Mouse (Mus musculus): ENCODE data around the gene Wrnip1. TPM values are rescaled to one million over a fixed set of nuclear protein-coding genes. Genes with fewer than 3 reads are reported as not detected.
"Not testable (repeated sequence)": the region's sequence is repeated elsewhere in the genome, so short reads cannot be mapped to it uniquely, and the experiment has no call there.

The Wrnip1 gene
- total and polyA plus RNA-seq, 2 experiments from 2014 or later = 11.2 to 33.1 TPM

DNA sequence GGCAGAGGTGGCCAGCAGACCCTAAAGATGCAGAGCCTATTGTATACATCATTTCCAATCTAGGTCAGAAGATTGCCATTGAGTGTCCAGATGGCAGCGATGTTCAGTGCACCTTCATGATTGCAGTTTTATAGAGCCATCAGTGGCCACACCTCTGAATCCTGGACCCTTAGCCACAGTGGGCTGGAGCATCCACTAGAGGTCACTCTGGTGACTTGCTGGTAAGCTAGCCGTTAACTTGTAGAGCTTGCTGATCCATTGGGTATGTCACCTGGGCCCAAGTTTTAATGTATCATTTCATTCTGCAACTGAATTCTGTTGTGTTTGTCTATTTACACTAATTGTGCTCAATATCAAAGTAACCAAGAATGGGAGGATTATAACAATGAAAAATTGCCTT is 63.8 kb downstream of the Wrnip1 start:
- Histone ChIP-seq H3K9ac (replicated peaks; ENCODE audit: low read depth, low read length) (no peak overlapping the region), H3K4me2 (ENCODE audit: low read depth, low read length) (no peak overlapping the region), H3K4me3 (ENCODE audit: low read depth, low read length) (no peak overlapping the region), H3K27ac (ENCODE audit: low read depth) (no peak overlapping the region), H3K4me1 (ENCODE audit: control insufficient read depth, insufficient read depth) (no peaks in the 10 kb centered on the region), H3K27me3 (ENCODE audit: control insufficient read depth, insufficient read depth, low read length) (no peaks in the 10 kb centered on the region), H3K9me3 (replicated peaks; ENCODE audit: control insufficient read depth, low read length) (no peaks in the 10 kb centered on the region), H3K36me3 (replicated peaks; ENCODE audit: control insufficient read depth, insufficient read depth, low read length) (no peaks in the 10 kb centered on the region)
- TF ChIP-seq CTCF (IDR thresholded peaks at IDR 0.05; ENCODE audit: low read depth) = peak; percentile 47
- TF ChIP-seq EP300 (IDR thresholded peaks at IDR 0.05; ENCODE audit: low read depth) = no peak
- ATAC-seq (ENCODE audit: insufficient read depth, low read depth) (no peak), DNase-seq (ENCODE audit: low spot score) (no peak)
- 47% methylated on average over 2 of the region's 2 CpGs for WGBS

GRCm38 (mm10) chr13:32866484-32866883 is 64.6 kb downstream of the Wrnip1 start:
- WGBS = 3% methylated on average over 9 of the region's 9 CpGs
- H3K36me3 ChIP-seq (replicated peaks; ENCODE audit: control insufficient read depth, insufficient read depth, low read length) = no peaks in the 10 kb centered on the region
- H3K4me3 ChIP-seq (ENCODE audit: low read depth, low read length) = no peak overlapping the region
- H3K27me3 ChIP-seq (ENCODE audit: control insufficient read depth, insufficient read depth, low read length) = no peaks in the 10 kb centered on the region
- no peaks in the 10 kb centered on the region for H3K4me1 ChIP-seq (ENCODE audit: control insufficient read depth, insufficient read depth)
- H3K9me3 ChIP-seq (replicated peaks; ENCODE audit: control insufficient read depth, low read length) = no peaks in the 10 kb centered on the region
- no peak overlapping the region for H3K9ac ChIP-seq (replicated peaks; ENCODE audit: low read depth, low read length)
- no peak overlapping the region for H3K27ac ChIP-seq (ENCODE audit: low read depth)
- no peak overlapping the region for H3K4me2 ChIP-seq (ENCODE audit: low read depth, low read length)
- TF ChIP-seq CTCF (IDR thresholded peaks at IDR 0.05; ENCODE audit: low read depth) = peak; percentile 86
- TF ChIP-seq EP300 (IDR thresholded peaks at IDR 0.05; ENCODE audit: low read depth) = no peak
- ATAC-seq (ENCODE audit: insufficient read depth, low read depth) = no peak
- DNase-seq (ENCODE audit: low spot score) = peak; percentile 63

DNA sequence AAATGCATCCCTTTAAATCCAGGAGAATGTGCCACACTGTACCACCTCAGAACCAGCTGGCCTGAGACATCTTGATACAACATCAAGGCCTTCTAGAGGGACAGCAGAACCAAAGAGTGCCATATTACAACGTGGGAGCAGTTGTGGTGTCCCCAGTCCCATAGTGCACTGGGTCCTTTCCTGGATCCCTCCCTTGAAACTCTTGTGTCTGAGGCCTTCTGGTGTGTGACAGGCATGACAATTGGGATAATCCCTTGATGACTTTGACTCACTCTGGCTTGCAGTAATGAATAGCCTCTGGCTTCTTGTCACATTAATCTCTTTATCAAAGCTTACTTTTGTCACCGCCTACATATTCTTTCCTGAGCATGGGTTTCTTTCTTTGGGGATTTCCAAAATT is 65.2 kb downstream of the Wrnip1 start:
- H3K27ac ChIP-seq (ENCODE audit: low read depth) = no peak overlapping the region
- ATAC-seq (ENCODE audit: insufficient read depth, low read depth) = no peak
- WGBS = 55% methylated on average over 2 of the region's 2 CpGs
- no peaks in the 10 kb centered on the region for H3K27me3 ChIP-seq (ENCODE audit: control insufficient read depth, insufficient read depth, low read length)
- H3K4me1 ChIP-seq (ENCODE audit: control insufficient read depth, insufficient read depth) = no peaks in the 10 kb centered on the region
- no peak overlapping the region for H3K9ac ChIP-seq (replicated peaks; ENCODE audit: low read depth, low read length)
- H3K4me2 ChIP-seq (ENCODE audit: low read depth, low read length) = no peak overlapping the region
- H3K4me3 ChIP-seq (ENCODE audit: low read depth, low read length) = no peak overlapping the region
- no peaks in the 10 kb centered on the region for H3K36me3 ChIP-seq (replicated peaks; ENCODE audit: control insufficient read depth, insufficient read depth, low read length)
- H3K9me3 ChIP-seq (replicated peaks; ENCODE audit: control insufficient read depth, low read length) = no peaks in the 10 kb centered on the region
- no peak for DNase-seq (ENCODE audit: low spot score)
- TF ChIP-seq EP300 (IDR thresholded peaks at IDR 0.05; ENCODE audit: low read depth) (no peak), CTCF (IDR thresholded peaks at IDR 0.05; ENCODE audit: low read depth) (no peak)

- H3K9ac ChIP-seq (replicated peaks; ENCODE audit: low read depth, low read length); H3K27me3 ChIP-seq (ENCODE audit: control insufficient read depth, insufficient read depth, low read length); H3K4me2 ChIP-seq (ENCODE audit: low read depth, low read length); DNase-seq (ENCODE audit: low spot score); H3K4me3 ChIP-seq (ENCODE audit: low read depth, low read length); ATAC-seq (ENCODE audit: insufficient read depth, low read depth); H3K36me3 ChIP-seq (replicated peaks; ENCODE audit: control insufficient read depth, insufficient read depth, low read length); H3K4me1 ChIP-seq (ENCODE audit: control insufficient read depth, insufficient read depth); H3K9me3 ChIP-seq (replicated peaks; ENCODE audit: control insufficient read depth, low read length); H3K27ac ChIP-seq (ENCODE audit: low read depth): not testable (repeated sequence)
- 82% methylated on average over 4 of the region's 4 CpGs for WGBS
These were observed 66.4 kb downstream of the Wrnip1 start for GRCm38 (mm10) chr13:32868233-32868632.

GRCm38 (mm10) chr13:32868843-32869242 is 67.0 kb downstream of the Wrnip1 start:
- no peak overlapping the region for H3K9ac ChIP-seq (replicated peaks; ENCODE audit: low read depth, low read length)
- DNase-seq (ENCODE audit: low spot score) (no peak), ATAC-seq (ENCODE audit: insufficient read depth, low read depth) (no peak)
- no peaks in the 10 kb centered on the region for H3K9me3 ChIP-seq (replicated peaks; ENCODE audit: control insufficient read depth, low read length)
- no peak overlapping the region for H3K4me3 ChIP-seq (ENCODE audit: low read depth, low read length)
- H3K4me1 ChIP-seq (ENCODE audit: control insufficient read depth, insufficient read depth) = no peaks in the 10 kb centered on the region
- no peak overlapping the region for H3K27ac ChIP-seq (ENCODE audit: low read depth)
- H3K36me3 ChIP-seq (replicated peaks; ENCODE audit: control insufficient read depth, insufficient read depth, low read length) = no peaks in the 10 kb centered on the region
- TF ChIP-seq EP300 (IDR thresholded peaks at IDR 0.05; ENCODE audit: low read depth) (no peak), CTCF (IDR thresholded peaks at IDR 0.05; ENCODE audit: low read depth) (no peak)
- H3K4me2 ChIP-seq (ENCODE audit: low read depth, low read length) = no peak overlapping the region
- H3K27me3 ChIP-seq (ENCODE audit: control insufficient read depth, insufficient read depth, low read length) = no peaks in the 10 kb centered on the region
- WGBS = 44% methylated on average over 5 of the region's 5 CpGs

Other genes starting within 250 kb of the Wrnip1 start
- gene Mylk4, start 18.1 kb upstream of the Wrnip1 start, total RNA-seq (2014; rRNA removed; ENCODE audit: low replicate concordance) = 1.6 and 5.6 TPM in 2 replicates
- 2.4 and 2.8 TPM in 2 replicates for gene Mylk4, start 18.1 kb upstream of the Wrnip1 start, polyA plus RNA-seq (2015; fragmentation: Nextera tagmentation; extraction: Ambion mirVana)
- not detected in 2 replicates for gene D930007J09Rik, start 811 bp downstream of the Wrnip1 start, total RNA-seq (2014; rRNA removed; ENCODE audit: low replicate concordance)
- not detected in 2 replicates for gene D930007J09Rik, start 811 bp downstream of the Wrnip1 start, polyA plus RNA-seq (2015; fragmentation: Nextera tagmentation; extraction: Ambion mirVana)
- 1.8 and 19.6 TPM in 2 replicates for gene Serpinb1a, start 49.1 kb downstream of the Wrnip1 start, total RNA-seq (2014; rRNA removed; ENCODE audit: low replicate concordance)
- gene Serpinb1a, start 49.1 kb downstream of the Wrnip1 start, polyA plus RNA-seq (2015; fragmentation: Nextera tagmentation; extraction: Ambion mirVana) = 13.8 and 16.1 TPM in 2 replicates
- gene Serpinb1c, start 96.2 kb downstream of the Wrnip1 start, total RNA-seq (2014; rRNA removed; ENCODE audit: low replicate concordance) = not detected in 2 replicates
- 0.16 and 0.25 TPM in 2 replicates for gene Serpinb1c, start 96.2 kb downstream of the Wrnip1 start, polyA plus RNA-seq (2015; fragmentation: Nextera tagmentation; extraction: Ambion mirVana)
- gene Serpinb6b, start 163.2 kb downstream of the Wrnip1 start, total RNA-seq (2014; rRNA removed; ENCODE audit: low replicate concordance) = 46.1 and 66.6 TPM in 2 replicates
- 23.4 and 30.8 TPM in 2 replicates for gene Serpinb6b, start 163.2 kb downstream of the Wrnip1 start, polyA plus RNA-seq (2015; fragmentation: Nextera tagmentation; extraction: Ambion mirVana)
- gene Serpinb9, start 201.2 kb downstream of the Wrnip1 start, total RNA-seq (2014; rRNA removed; ENCODE audit: low replicate concordance) = 3.9 and 5.5 TPM in 2 replicates
- 6.3 and 7.9 TPM in 2 replicates for gene Serpinb9, start 201.2 kb downstream of the Wrnip1 start, polyA plus RNA-seq (2015; fragmentation: Nextera tagmentation; extraction: Ambion mirVana)
- 0.23 and 0.81 TPM in 2 replicates for gene Serpinb9b, start 225.4 kb downstream of the Wrnip1 start, total RNA-seq (2014; rRNA removed; ENCODE audit: low replicate concordance)
- gene Serpinb9b, start 225.4 kb downstream of the Wrnip1 start, polyA plus RNA-seq (2015; fragmentation: Nextera tagmentation; extraction: Ambion mirVana) = 0.33 and 0.36 TPM in 2 replicates

All from heart, postnatal 0 days (tissue).